In the genomic region with DNA sequence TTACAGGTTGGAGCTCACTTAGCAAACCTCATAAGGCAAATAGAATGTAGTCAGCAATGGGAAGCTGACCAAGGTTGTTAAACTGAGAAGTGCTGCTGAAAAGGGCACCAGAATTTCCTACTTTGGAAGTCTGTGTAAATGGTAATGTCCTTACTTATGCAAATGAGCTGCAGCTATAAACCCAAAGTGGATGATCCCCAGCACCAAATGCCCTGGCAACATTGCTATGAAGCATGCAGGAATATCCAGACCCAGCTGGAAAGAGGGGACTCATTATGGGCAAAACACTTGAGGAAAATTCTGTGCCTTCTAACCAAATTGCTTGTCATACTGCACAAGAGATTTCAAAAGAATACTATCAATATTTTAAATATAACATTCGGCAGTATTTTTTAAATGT, we compare ENCODE assay signal across 17 mouse cellular contexts.
"Had no signal": no experiment of that assay in that cellular context is flagged by ENCODE, and none has a peak within 500 bp of the region (broad histone marks: within the 10 kb centered on the region; RNA-seq: fewer than 3 reads in every experiment).

No protein-coding gene starts in this region.

- ATAC-seq: liver, embryonic 12.5 days; midbrain, embryonic 15.5 days had no signal

- H3K27me3 ChIP-seq: liver, embryonic 12.5 days; midbrain, embryonic 12.5 days; midbrain, embryonic 15.5 days; neural tube, embryonic 12.5 days; stomach, embryonic 15.5 days had no signal

- H3K4me3 ChIP-seq: liver, embryonic 12.5 days; midbrain, embryonic 10.5 days; midbrain, embryonic 12.5 days; midbrain, embryonic 15.5 days; myocyte; neural tube, embryonic 12.5 days; stomach, embryonic 15.5 days had no signal

- H3K36me3 ChIP-seq: liver, embryonic 12.5 days; midbrain, embryonic 10.5 days; midbrain, embryonic 12.5 days; midbrain, embryonic 15.5 days; neural tube, embryonic 12.5 days; stomach, embryonic 15.5 days had no signal

- H3K9me3 ChIP-seq: liver, embryonic 12.5 days; midbrain, embryonic 10.5 days; midbrain, embryonic 12.5 days; midbrain, embryonic 15.5 days; neural tube, embryonic 12.5 days; stomach, embryonic 15.5 days had no signal

- H3K9ac ChIP-seq: liver, embryonic 12.5 days; liver, embryonic 14.5 days; lung, embryonic 14.5 days; midbrain, embryonic 12.5 days; midbrain, embryonic 15.5 days; neural tube, embryonic 12.5 days; stomach, embryonic 15.5 days had no signal

- H3K4me1 ChIP-seq: liver, embryonic 12.5 days; midbrain, embryonic 10.5 days; midbrain, embryonic 12.5 days; midbrain, embryonic 15.5 days; neural tube, embryonic 12.5 days; stomach, embryonic 15.5 days had no signal

- DNase-seq: lung, adult 18-20 months; lung, embryonic 14.5 days; lung, postnatal 10 days; lung, postnatal 4 days; right cerebral cortex, postnatal 14 days; thymus, adult 2 months; thymus, postnatal 25 days; thymus, postnatal 4 days had no signal

- H3K27ac ChIP-seq: liver, embryonic 12.5 days; liver, embryonic 14.5 days; midbrain, embryonic 10.5 days; midbrain, embryonic 12.5 days; midbrain, embryonic 15.5 days; neural tube, embryonic 12.5 days; stomach, embryonic 15.5 days; stomach, postnatal 0 days had no signal

- H3K4me2 ChIP-seq: liver, embryonic 12.5 days; lung, embryonic 14.5 days; midbrain, embryonic 12.5 days; midbrain, embryonic 15.5 days; neural tube, embryonic 12.5 days; stomach, embryonic 15.5 days had no signal
